Mouse (Mus musculus) testis, adult 2 months (tissue): ENCODE measurements around the gene Fbxo10.

Experiments
- CTCF ChIP-seq: fragments of 200-500 bp; IDR thresholded peaks from 2 replicates; pipeline ENCODE4 v1.5.1; 2012; ENCODE audit warnings: low read depth, mild to moderate bottlenecking, inconsistent platforms, low read length, moderate library complexity; ENCODE audit not compliant: control insufficient read depth, insufficient read depth, insufficient replicate concordance
- POLR2A ChIP-seq: fragments of 200-500 bp; IDR thresholded peaks from 2 replicates; pipeline ENCODE4 v1.6.1; 2012; ENCODE audit warnings: low read depth, mild to moderate bottlenecking, inconsistent platforms, low read length, moderate library complexity; ENCODE audit not compliant: control insufficient read depth

DNA sequence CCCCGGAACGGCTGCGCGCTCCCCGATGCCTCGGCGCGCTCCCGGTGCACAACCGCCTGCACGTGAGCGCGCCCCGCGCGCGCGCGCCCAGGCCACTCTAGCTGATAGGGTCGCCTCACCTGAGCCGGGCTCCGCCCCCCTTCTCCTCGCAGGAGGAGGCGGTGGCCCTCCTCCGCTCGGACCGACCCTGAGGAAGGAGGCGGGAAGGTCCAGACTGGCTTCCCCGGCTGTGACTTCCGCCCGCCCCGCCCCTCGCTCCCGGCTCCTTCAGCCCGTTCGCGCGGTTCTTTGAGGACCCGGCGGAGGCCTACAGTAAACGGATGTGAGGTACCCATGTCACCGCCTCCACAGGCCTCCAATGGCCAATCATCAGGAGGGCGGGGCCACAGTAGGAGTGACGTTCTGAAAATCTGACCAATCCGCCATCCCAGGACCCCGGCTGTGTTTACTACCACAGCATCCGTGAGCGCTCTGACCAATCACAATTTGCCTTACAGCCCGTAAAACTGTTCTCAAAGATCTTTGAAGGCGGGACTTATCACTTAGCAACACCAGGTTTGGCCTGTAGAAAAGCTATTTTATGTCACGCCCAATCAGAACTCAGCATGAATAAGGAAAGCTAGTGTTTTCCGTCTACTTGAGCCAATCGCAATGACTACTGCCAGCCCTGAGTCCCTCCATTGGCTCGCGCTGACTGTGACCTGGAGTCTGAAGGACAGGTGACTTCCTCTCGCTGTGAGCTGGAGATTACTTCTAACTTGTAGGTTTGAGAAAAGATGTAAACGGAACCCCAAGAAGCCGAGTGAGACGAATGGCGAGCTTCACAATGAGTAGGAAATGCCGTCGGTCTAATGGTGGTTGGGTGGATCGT, 72.1 kb downstream of the Fbxo10 start, which contains the start of gene Zbtb5:
- TF ChIP-seq CTCF (0 out of 2 replicates have a peak, but pooled peaks have one; percentile 8), POLR2A (peak; percentile 72; the same call in 1 of the 2 replicates)
